21 mouse cellular contexts compared by ENCODE assay signal in genomic region chr4:100843119-100843518, GRCm38 (mm10).
DNase-seq lines count a peak whose midpoint lies in the region; ATAC-seq and TF ChIP-seq lines count a peak whose summit lies in the region.
"Had no signal": no experiment of that assay in that cellular context is flagged by ENCODE, and none has a peak within 500 bp of the region (broad histone marks: within the 10 kb centered on the region; RNA-seq: fewer than 3 reads in every experiment).

No protein-coding gene starts in this region.

- no peak for TF ChIP-seq CTCF in midbrain, postnatal 0 days (IDR thresholded peaks at IDR 0.05)
- no peak for TF ChIP-seq CTCF in cerebellum, adult 2 months (IDR thresholded peaks at IDR 0.05; ENCODE audit: borderline replicate concordance, insufficient read depth, low read depth, low read length)

- H3K4me2 ChIP-seq in hindbrain, embryonic 13.5 days, result no peak overlapping the region
- no peak overlapping the region for H3K4me2 ChIP-seq in hindbrain, embryonic 11.5 days (replicated peaks; ENCODE audit: low read depth, low read length)
- H3K4me2 ChIP-seq in midbrain, embryonic 13.5 days (replicated peaks), result 0 out of 2 replicates have a peak overlapping the region, but pooled peaks have one; percentile 2
- H3K4me2 ChIP-seq in midbrain, postnatal 0 days (ENCODE audit: low read depth, low read length, poor library complexity, severe bottlenecking), result no peak overlapping the region
- H3K4me2 ChIP-seq: embryonic facial prominence, embryonic 15.5 days; hindbrain, embryonic 14.5 days had no signal

- H3K9me3 ChIP-seq in hindbrain, embryonic 13.5 days, result no peaks in the 10 kb centered on the region
- no peaks in the 10 kb centered on the region for H3K9me3 ChIP-seq in hindbrain, embryonic 11.5 days (ENCODE audit: control insufficient read depth, low read length)
- no peaks in the 10 kb centered on the region for H3K9me3 ChIP-seq in midbrain, embryonic 13.5 days
- no peaks in the 10 kb centered on the region for H3K9me3 ChIP-seq in midbrain, postnatal 0 days (ENCODE audit: low read length)
- H3K9me3 ChIP-seq: embryonic facial prominence, embryonic 15.5 days; heart, embryonic 10.5 days had no signal

- ATAC-seq in hindbrain, embryonic 13.5 days (ENCODE audit: low FRiP score), result 0 out of 2 replicates have a peak, but pooled peaks have one; percentile 53
- no peak for ATAC-seq in hindbrain, embryonic 11.5 days (ENCODE audit: low FRiP score)
- ATAC-seq in midbrain, embryonic 13.5 days, result peak; percentile 75; the same call in 1 of the 2 replicates
- ATAC-seq in midbrain, postnatal 0 days (ENCODE audit: low FRiP score), result no peak

- H3K4me1 ChIP-seq in hindbrain, embryonic 13.5 days (replicated peaks), result peaks cover 32% of the 10 kb centered on the region
- H3K4me1 ChIP-seq in hindbrain, embryonic 11.5 days (replicated peaks; ENCODE audit: control insufficient read depth, insufficient read depth, low read length), result no peaks in the 10 kb centered on the region; the same call in 1 of the 2 replicates
- H3K4me1 ChIP-seq in midbrain, embryonic 13.5 days (replicated peaks), result peaks cover 45% of the 10 kb centered on the region
- peaks cover 7% of the 10 kb centered on the region; the same call in 1 of the 2 replicates for H3K4me1 ChIP-seq in midbrain, postnatal 0 days (ENCODE audit: insufficient read depth, low read length)
- no peaks in the 10 kb centered on the region for H3K4me1 ChIP-seq in cerebellum, adult 2 months (ENCODE audit: control insufficient read depth, insufficient read depth, low read length)
- H3K4me1 ChIP-seq: heart, embryonic 10.5 days had no signal

- no peak for DNase-seq in hindbrain, embryonic 11.5 days (ENCODE audit: low spot score)
- peak; percentile 22 for DNase-seq in retina, postnatal 1 day
- no peak for DNase-seq in retina, embryonic 14.5 days (ENCODE audit: low spot score)
- no peak for DNase-seq in midbrain, postnatal 0 days (ENCODE audit: low spot score)
- no peak for DNase-seq in kidney, postnatal 4 days
- DNase-seq in cerebellum, adult 2 months, result no peak
- DNase-seq: adrenal gland, adult 8-10 months; adrenal gland, postnatal 36 days; cerebellum, adult 18-20 months; cerebellum, postnatal 10 days; embryo, embryonic 11 days; gastrocnemius, postnatal 10 days; heart, adult 18-20 months; heart, postnatal 10 days; heart, postnatal 4 days had no signal

- WGBS in hindbrain, embryonic 13.5 days, result 39% methylated on average over 5 of the region's 5 CpGs
- 49% methylated on average over 5 of the region's 5 CpGs for WGBS in hindbrain, embryonic 11.5 days
- WGBS in midbrain, embryonic 13.5 days, result 14% methylated on average over 5 of the region's 5 CpGs
- WGBS in midbrain, postnatal 0 days, result 18% methylated on average over 5 of the region's 5 CpGs
- WGBS in cerebellum, adult 2 months, result 64% methylated on average over 5 of the region's 5 CpGs

- no peaks in the 10 kb centered on the region for H3K36me3 ChIP-seq in hindbrain, embryonic 13.5 days
- no peaks in the 10 kb centered on the region for H3K36me3 ChIP-seq in hindbrain, embryonic 11.5 days (ENCODE audit: control insufficient read depth, insufficient read depth, low read length)
- no peaks in the 10 kb centered on the region for H3K36me3 ChIP-seq in midbrain, embryonic 13.5 days
- H3K36me3 ChIP-seq in midbrain, postnatal 0 days (ENCODE audit: insufficient read depth, low read length), result no peaks in the 10 kb centered on the region
- H3K36me3 ChIP-seq: embryonic facial prominence, embryonic 15.5 days; heart, embryonic 10.5 days had no signal

- peak overlapping the region; percentile 40; the same call in 1 of the 2 replicates for H3K27ac ChIP-seq in hindbrain, embryonic 13.5 days
- no peak overlapping the region; the same call in 1 of the 2 replicates for H3K27ac ChIP-seq in hindbrain, embryonic 11.5 days (ENCODE audit: low read depth, low read length)
- peak overlapping the region; percentile 20 for H3K27ac ChIP-seq in midbrain, embryonic 13.5 days
- H3K27ac ChIP-seq in midbrain, postnatal 0 days (ENCODE audit: low read depth, low read length), result peak overlapping the region; percentile 26; the same call in 1 of the 2 replicates
- H3K27ac ChIP-seq in cerebellum, adult 2 months (ENCODE audit: insufficient read depth, low read length), result no peak overlapping the region
- H3K27ac ChIP-seq: embryonic facial prominence, embryonic 15.5 days; heart, embryonic 10.5 days; hindbrain, embryonic 14.5 days had no signal

- no peak overlapping the region for H3K9ac ChIP-seq in hindbrain, embryonic 13.5 days
- H3K9ac ChIP-seq in hindbrain, embryonic 11.5 days (ENCODE audit: low read depth, low read length), result no peak overlapping the region
- H3K9ac ChIP-seq in midbrain, embryonic 13.5 days (replicated peaks), result no peak overlapping the region
- no peak overlapping the region for H3K9ac ChIP-seq in midbrain, postnatal 0 days (replicated peaks; ENCODE audit: low read length, poor library complexity, severe bottlenecking)
- H3K9ac ChIP-seq: embryonic facial prominence, embryonic 15.5 days; hindbrain, embryonic 14.5 days had no signal

- H3K4me3 ChIP-seq in hindbrain, embryonic 13.5 days, result no peak overlapping the region
- H3K4me3 ChIP-seq in hindbrain, embryonic 11.5 days (ENCODE audit: low read depth, low read length), result no peak overlapping the region
- no peak overlapping the region for H3K4me3 ChIP-seq in midbrain, embryonic 13.5 days (replicated peaks)
- no peak overlapping the region for H3K4me3 ChIP-seq in midbrain, postnatal 0 days (ENCODE audit: low read depth, low read length)
- no peak overlapping the region for H3K4me3 ChIP-seq in cerebellum, adult 2 months (replicated peaks; ENCODE audit: insufficient read depth, low read depth, low read length)
- H3K4me3 ChIP-seq: embryonic facial prominence, embryonic 15.5 days; erythroblast, embryonic 14.5 days; heart, embryonic 10.5 days had no signal

- no peak for TF ChIP-seq POLR2A in cerebellum, adult 2 months (IDR thresholded peaks at IDR 0.05; ENCODE audit: borderline replicate concordance, insufficient read depth, low read length)

- H3K27me3 ChIP-seq in hindbrain, embryonic 13.5 days, result no peaks in the 10 kb centered on the region
- H3K27me3 ChIP-seq in hindbrain, embryonic 11.5 days (ENCODE audit: control insufficient read depth, insufficient read depth, low read length), result no peaks in the 10 kb centered on the region
- no peaks in the 10 kb centered on the region for H3K27me3 ChIP-seq in midbrain, embryonic 13.5 days
- no peaks in the 10 kb centered on the region for H3K27me3 ChIP-seq in midbrain, postnatal 0 days (ENCODE audit: insufficient read depth, low read length)
- no peaks in the 10 kb centered on the region for H3K27me3 ChIP-seq in cerebellum, adult 2 months (ENCODE audit: control insufficient read depth, insufficient read depth, low read length)
- H3K27me3 ChIP-seq: embryonic facial prominence, embryonic 15.5 days had no signal

Comparison
In these comparisons a context has a peak if more than half of its experiments do, and no peak if none do; other contexts are left out.
1. ATAC-seq: peak in hindbrain, embryonic 13.5 days (single experiment) and midbrain, embryonic 13.5 days (single experiment); none in hindbrain, embryonic 11.5 days (single experiment) and midbrain, postnatal 0 days (single experiment).
2. H3K27ac ChIP-seq: peak in hindbrain, embryonic 13.5 days (single experiment), midbrain, embryonic 13.5 days (single experiment) and midbrain, postnatal 0 days (single experiment); none in hindbrain, embryonic 11.5 days (single experiment) and cerebellum, adult 2 months (single experiment).